Mouse (Mus musculus): ENCODE data around the gene Notch2. TPM values are rescaled to one million over a fixed set of nuclear protein-coding genes. Genes with fewer than 3 reads are reported as not detected.
A peak's percentile ranks its signal among the peaks of the same experiment; 100 is the strongest.
"Not testable (repeated sequence)": the region's sequence is repeated elsewhere in the genome, so short reads cannot be mapped to it uniquely, and the experiment has no call there.

Notch2 gene
- total and polyA plus RNA-seq, 2 experiments from 2014 or later: 8.1 to 28.4 TPM

- no peaks in the 10 kb centered on the region for H3K9me3 ChIP-seq (ENCODE audit: low read length)
- no peak overlapping the region for H3K4me2 ChIP-seq (ENCODE audit: low read depth)
- WGBS: 36% methylated on average over 4 of the region's 4 CpGs
- DNase-seq (no peak), ATAC-seq (peak; percentile 12)
- peaks cover 21% of the 10 kb centered on the region for H3K4me1 ChIP-seq (ENCODE audit: insufficient read depth)
- no peaks in the 10 kb centered on the region for H3K27me3 ChIP-seq (ENCODE audit: insufficient read depth, low read length)
- TF ChIP-seq CTCF (IDR thresholded peaks at IDR 0.05; ENCODE audit: low read depth): no peak
- no peak overlapping the region; the same call in 1 of the 2 replicates for H3K4me3 ChIP-seq (ENCODE audit: low read depth, low read length)
- peak overlapping the region; percentile 80 for H3K27ac ChIP-seq (ENCODE audit: low read depth, low read length)
- H3K36me3 ChIP-seq (ENCODE audit: insufficient read depth): no peaks in the 10 kb centered on the region
- peak overlapping the region; percentile 25; the same call in 1 of the 2 replicates for H3K9ac ChIP-seq
These were observed 30.3 kb downstream of the Notch2 start for GRCm38 (mm10) chr3:98043669-98044068.

- H3K27me3 ChIP-seq (ENCODE audit: insufficient read depth, low read length): no peaks in the 10 kb centered on the region
- H3K4me3 ChIP-seq (ENCODE audit: low read depth, low read length): no peak overlapping the region
- no peak for DNase-seq
- no peaks in the 10 kb centered on the region for H3K9me3 ChIP-seq (ENCODE audit: low read length)
- WGBS: 82% methylated on average over 4 of the region's 4 CpGs
- H3K4me1 ChIP-seq (ENCODE audit: insufficient read depth): peaks cover 16% of the 10 kb centered on the region
- no peak for ATAC-seq
- H3K27ac ChIP-seq (ENCODE audit: low read depth, low read length): no peak overlapping the region
- H3K4me2 ChIP-seq (ENCODE audit: low read depth): no peak overlapping the region
- no peaks in the 10 kb centered on the region for H3K36me3 ChIP-seq (ENCODE audit: insufficient read depth)
- H3K9ac ChIP-seq: no peak overlapping the region
- no peak for TF ChIP-seq CTCF (IDR thresholded peaks at IDR 0.05; ENCODE audit: low read depth)
These were observed 31.5 kb downstream of the Notch2 start for GRCm38 (mm10) chr3:98044768-98045368.

DNA sequence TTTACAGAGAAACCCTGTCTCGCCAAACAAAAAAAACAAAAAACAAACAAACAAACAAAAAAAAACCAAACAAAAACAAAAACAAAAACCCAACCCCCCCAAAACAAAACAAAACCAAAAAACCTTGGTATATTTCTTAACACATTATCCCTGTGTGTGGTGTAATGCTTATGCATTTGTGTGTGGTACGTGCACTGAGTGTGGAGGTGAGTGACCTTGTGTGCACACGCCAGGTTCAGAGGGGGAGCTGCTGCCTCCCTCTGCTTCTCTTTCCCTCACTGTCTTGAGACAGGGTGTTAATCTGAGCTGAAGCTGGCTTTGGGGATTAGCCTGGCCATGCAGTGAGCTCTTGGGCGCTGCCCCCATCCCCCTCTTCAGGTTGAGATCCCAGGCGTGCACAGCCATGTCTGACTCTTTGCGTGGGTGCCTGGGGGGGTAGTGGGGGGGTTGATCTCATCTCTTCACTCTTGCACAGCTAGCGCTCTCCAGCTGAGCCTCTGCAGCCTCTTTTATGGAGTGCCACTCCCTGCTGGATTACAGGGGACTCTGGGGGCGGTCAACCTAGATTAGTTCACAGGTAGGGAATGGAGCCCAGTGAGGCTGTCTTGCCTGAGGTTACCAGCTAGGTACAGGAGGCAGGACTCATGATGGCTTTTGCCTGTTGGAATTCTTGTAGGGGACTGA is 32.3 kb downstream of the Notch2 start:
- no peaks in the 10 kb centered on the region for H3K9me3 ChIP-seq (ENCODE audit: low read length)
- TF ChIP-seq CTCF (IDR thresholded peaks at IDR 0.05; ENCODE audit: low read depth): no peak
- H3K36me3 ChIP-seq (ENCODE audit: insufficient read depth): no peaks in the 10 kb centered on the region
- DNase-seq (no peak), ATAC-seq (no peak)
- H3K4me3 ChIP-seq (ENCODE audit: low read depth, low read length): no peak overlapping the region
- H3K27me3 ChIP-seq (ENCODE audit: insufficient read depth, low read length): no peaks in the 10 kb centered on the region
- 65% methylated on average over 8 of the region's 8 CpGs for WGBS
- H3K27ac ChIP-seq (ENCODE audit: low read depth, low read length): no peak overlapping the region
- peaks cover 16% of the 10 kb centered on the region for H3K4me1 ChIP-seq (ENCODE audit: insufficient read depth)
- no peak overlapping the region for H3K9ac ChIP-seq
- no peak overlapping the region for H3K4me2 ChIP-seq (ENCODE audit: low read depth)

DNA sequence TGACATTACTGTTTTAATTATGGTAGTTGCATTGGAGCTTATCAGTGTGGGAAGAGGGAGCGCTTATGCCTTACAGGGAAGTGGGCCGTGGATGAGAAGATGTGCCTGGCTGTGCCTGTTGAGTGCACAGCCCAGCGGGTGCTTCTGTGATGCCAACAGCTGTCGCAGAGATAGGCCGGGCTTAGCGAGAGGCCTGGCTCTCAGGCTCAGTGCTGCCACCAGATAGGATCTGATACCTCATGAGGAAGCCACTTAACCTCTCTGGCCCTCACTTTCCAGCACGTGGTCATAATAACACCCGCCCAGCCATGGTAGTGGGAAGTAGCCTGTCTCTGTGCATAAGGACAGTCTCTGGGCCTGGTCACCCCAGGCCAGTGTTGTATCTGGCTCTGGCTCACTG is 33.0 kb downstream of the Notch2 start:
- DNase-seq (no peak), ATAC-seq (no peak)
- Histone ChIP-seq H3K9me3 (ENCODE audit: low read length) (no peaks in the 10 kb centered on the region), H3K4me3 (ENCODE audit: low read depth, low read length) (no peak overlapping the region), H3K27ac (ENCODE audit: low read depth, low read length) (no peak overlapping the region), H3K4me1 (ENCODE audit: insufficient read depth) (peaks cover 16% of the 10 kb centered on the region), H3K27me3 (ENCODE audit: insufficient read depth, low read length) (no peaks in the 10 kb centered on the region), H3K9ac (no peak overlapping the region), H3K4me2 (ENCODE audit: low read depth) (no peak overlapping the region), H3K36me3 (ENCODE audit: insufficient read depth) (no peaks in the 10 kb centered on the region)
- TF ChIP-seq CTCF (IDR thresholded peaks at IDR 0.05; ENCODE audit: low read depth): no peak
- 78% methylated on average over 8 of the region's 8 CpGs for WGBS

DNA sequence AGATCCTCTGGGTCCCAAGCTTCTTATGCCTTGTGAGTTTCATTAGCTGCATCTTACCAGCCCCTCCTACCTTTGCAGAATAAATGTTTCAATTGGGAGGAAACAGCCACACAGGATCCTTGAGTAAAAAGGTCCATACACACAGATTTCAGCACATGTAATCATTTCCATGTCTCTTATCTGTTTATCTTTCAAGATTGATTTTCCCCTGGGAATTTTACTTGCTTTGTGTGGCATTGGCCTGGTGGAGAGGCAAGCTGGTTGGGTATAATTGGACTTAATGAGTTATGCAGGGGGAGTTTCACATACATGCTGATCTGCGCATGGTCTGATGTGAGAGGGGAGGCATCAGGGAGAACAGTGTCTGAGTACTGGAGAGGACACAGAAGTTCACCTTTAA is 36.3 kb downstream of the Notch2 start:
- Histone ChIP-seq H3K27me3 (ENCODE audit: insufficient read depth, low read length) (no peaks in the 10 kb centered on the region), H3K4me1 (ENCODE audit: insufficient read depth) (0 out of 2 replicates have a peak, but pooled peaks cover 3% of the 10 kb centered on the region), H3K9ac (no peak overlapping the region), H3K27ac (ENCODE audit: low read depth, low read length) (no peak overlapping the region), H3K9me3 (ENCODE audit: low read length) (no peaks in the 10 kb centered on the region), H3K4me3 (ENCODE audit: low read depth, low read length) (no peak overlapping the region), H3K36me3 (ENCODE audit: insufficient read depth) (no peaks in the 10 kb centered on the region), H3K4me2 (ENCODE audit: low read depth) (no peak overlapping the region)
- WGBS: 94% methylated on average over 1 of the region's 1 CpGs
- DNase-seq (no peak), ATAC-seq (no peak)
- no peak for TF ChIP-seq CTCF (IDR thresholded peaks at IDR 0.05; ENCODE audit: low read depth)

- not testable (repeated sequence) for H3K4me3 ChIP-seq (ENCODE audit: low read depth, low read length); DNase-seq; H3K4me1 ChIP-seq (ENCODE audit: insufficient read depth); H3K4me2 ChIP-seq (ENCODE audit: low read depth); H3K27me3 ChIP-seq (ENCODE audit: insufficient read depth, low read length); H3K9ac ChIP-seq; H3K9me3 ChIP-seq (ENCODE audit: low read length); ATAC-seq; H3K36me3 ChIP-seq (ENCODE audit: insufficient read depth); H3K27ac ChIP-seq (ENCODE audit: low read depth, low read length)
- WGBS: 91% methylated on average over 7 of the region's 7 CpGs
These were observed 36.8 kb downstream of the Notch2 start for GRCm38 (mm10) chr3:98050086-98050485.
